Mouse (Mus musculus) adrenal gland, postnatal 36 days (tissue): ENCODE measurements at regions not wholly inside any gene's neighbourhood (a gene's known extent, or its start where the extent isn't known, plus 50 kb on each side); places are given as distances from the start of the nearest gene placed in this dataset.

Source experiments
- DNase-seq, 2 experiments: peaks; one replicate each; pipeline ENCODE4 v3.0.0; 2021; ENCODE audit warnings: mixed read lengths in 1 of 2

DNA sequence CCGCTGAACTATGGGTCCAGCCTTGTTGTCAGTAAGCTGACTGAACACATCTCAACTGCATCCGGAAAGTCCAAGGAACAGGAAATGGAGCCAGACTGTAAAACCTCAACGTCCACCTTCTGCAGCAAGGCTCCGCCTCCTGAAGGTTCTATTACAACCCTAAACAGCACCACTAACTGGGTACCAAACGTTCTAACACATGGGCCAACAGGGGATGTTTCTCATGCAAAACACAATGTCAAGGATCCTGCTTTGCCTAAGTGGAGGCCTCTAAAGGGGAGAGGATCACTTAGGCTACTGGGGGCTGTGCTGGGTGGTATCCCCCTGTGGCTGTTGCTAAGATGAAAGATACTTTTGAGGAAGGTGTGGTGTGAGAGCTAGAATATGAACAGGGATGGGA lies 51.0 kb upstream of the Stt3b start:
- no peak for DNase-seq

DNA sequence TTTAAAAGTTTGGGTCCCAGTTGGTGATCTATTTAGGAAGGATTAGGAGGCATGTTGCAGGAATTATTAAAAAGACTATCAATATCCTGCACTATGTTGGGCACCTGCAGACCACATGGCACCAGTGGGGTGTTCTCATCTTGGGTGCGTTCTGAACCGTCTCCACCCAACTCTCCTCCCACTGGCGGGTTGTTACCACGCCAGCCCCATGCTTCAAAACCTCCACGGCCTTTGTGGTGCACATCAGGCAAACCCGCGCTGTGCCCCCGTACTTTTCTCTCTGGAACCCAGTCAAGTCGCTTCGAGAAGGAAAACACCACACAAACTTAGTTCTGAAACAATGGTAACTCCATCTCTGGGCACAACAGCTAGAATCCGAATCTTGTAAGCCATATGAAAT lies 51.7 kb upstream of the Stt3b start:
- no peak for DNase-seq

- DNase-seq, result no peak
These were observed 52.3 kb upstream of the Stt3b start for GRCm38 (mm10) chr9:115362486-115362885.

DNA sequence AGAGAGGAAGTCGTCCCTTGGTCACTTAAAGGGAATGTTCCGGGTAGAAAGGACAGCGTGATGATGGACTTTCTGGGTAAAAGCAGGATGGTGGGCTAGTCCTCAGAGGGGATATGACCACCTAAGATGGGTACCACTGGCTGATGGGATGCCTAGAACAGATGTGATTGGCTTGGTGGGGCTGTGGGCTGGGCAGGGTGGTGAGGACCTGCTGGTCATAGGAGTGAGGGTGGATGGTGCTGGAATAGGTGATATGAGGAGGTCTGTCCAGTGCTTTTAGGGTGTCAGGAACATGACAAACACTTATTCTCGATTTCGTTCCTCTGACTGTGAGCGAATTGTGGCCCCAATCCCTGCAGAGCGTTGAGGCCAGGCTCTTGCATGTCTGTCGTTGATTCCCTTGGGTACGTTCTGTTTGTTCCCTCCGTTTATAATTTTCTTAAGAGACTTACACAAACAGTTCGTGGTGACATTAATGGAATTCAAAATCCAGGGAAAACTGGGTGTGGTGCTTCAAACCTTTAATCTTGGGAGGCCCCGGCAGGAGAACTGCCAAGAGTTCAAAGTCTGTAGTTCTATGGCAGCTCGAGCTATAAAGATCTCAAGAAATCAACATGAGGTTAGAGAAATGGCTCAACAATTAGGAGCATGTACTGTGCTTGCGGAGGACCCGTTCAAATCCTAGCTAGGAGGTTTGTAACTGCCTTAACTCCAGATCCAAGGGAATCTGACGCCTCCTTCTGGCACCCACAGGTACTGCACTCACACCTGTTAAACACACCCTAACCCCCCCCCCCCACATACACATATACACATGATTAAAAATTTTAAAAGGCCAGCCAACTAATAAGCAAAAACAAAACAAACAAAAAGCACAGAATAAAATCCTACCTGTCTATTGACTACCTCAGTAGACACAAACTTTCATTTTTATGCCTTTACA lies 55.0 kb upstream of the Stt3b start:
- no peak for DNase-seq

- DNase-seq, result no peak
These were observed 57.6 kb upstream of the Stt3b start for GRCm38 (mm10) chr9:115367808-115368207.

DNA sequence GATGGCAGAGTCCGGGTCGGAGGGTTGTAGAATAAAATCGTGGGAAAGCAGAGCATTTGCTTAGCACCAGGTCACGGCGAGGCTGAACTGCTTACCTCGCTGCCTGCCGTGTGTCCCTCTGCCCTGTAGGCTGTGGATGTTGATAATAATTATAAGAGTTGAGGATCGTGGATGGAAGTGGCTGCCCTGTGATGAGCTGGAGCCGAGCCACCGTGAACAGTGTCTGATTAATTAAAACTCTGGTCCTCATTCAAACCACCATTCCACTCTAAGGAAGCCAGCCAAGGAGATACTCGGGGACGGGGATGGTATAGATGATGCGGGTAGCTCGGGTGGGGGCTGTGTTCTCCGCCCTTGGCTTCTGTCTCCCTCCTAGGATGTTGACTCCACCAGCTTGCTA lies 70.1 kb upstream of the Stt3b start:
- no peak for DNase-seq

GRCm38 (mm10) chr9:115382824-115383475 lies 72.7 kb upstream of the Stt3b start:
- DNase-seq, result peak; percentile 29 to 47

GRCm38 (mm10) chr9:115383935-115384334 lies 73.7 kb upstream of the Stt3b start:
- DNase-seq, result peak; percentile 66 to 68

DNA sequence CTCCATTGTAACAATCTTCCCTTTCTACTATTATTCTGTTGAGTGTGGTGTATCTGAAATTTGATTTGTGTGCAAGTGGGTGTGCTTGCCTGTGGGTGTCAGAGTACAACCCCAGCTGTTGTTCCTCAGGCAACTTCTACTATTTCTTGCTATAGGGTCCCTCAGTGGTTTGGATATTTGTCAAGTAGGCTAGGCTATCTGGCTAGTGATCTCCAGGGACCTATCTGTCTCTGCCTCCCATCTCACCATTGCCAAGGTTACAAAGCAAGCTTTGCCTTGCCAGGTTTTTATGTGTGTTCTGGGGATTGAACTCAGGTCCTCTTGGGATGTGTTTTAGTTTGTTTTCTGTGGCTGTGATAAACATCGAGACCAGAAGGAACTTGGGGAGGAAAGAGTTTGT lies 74.1 kb upstream of the Stt3b start:
- peak in 1 of 2 experiments; percentile 21 for DNase-seq

- DNase-seq, result peak; percentile 49 to 55
These were observed 77.5 kb upstream of the Stt3b start for GRCm38 (mm10) chr9:115387471-115388360.

GRCm38 (mm10) chr9:115388361-115388759 lies 78.1 kb upstream of the Stt3b start:
- no peak for DNase-seq

- no peak for DNase-seq
These were observed 78.9 kb upstream of the Stt3b start for GRCm38 (mm10) chr9:115389082-115389481.

- peak; percentile 81 to 88 for DNase-seq
These were observed 80.7 kb upstream of the Stt3b start for GRCm38 (mm10) chr9:115390880-115391281.

DNA sequence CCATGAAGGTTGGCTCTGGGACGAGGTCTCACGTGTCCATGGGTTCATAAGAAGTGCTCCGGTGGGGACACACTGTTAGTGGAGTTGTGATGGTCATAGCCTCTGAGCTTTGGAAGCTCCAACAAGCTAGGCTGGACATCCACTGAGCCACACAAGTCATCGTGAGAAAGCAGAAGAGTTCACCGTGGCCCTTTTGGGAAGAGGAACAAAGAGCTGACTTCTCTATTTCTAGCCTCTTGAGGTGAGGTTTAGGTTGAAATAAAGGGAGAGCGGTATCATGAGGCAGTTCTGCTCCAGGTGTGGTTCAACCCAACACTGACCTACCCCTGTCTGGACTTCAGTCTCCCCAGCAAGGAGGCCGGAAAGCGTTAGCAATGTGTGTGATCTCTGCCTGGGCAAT lies 85.3 kb upstream of the Stt3b start:
- DNase-seq, result no peak

DNA sequence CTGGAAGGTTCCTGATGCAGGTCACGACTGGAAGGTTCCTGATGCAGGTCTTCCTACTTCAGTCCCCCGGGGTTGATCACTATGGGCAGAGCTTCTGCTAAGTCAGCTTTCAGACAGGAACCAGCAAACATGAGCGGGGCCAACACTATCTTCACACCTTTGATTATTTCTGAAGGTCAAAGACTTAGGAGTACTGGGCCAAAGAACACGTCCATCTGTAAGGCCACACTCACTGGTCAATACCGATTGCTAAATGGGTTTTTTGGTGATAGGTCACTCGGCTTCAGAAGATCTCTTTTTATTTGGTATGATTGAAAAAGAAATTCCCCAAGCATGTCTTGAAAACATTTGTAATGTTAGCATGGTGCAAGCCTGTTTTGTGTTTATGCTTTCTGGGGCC lies 90.2 kb upstream of the Stt3b start:
- no peak for DNase-seq

DNA sequence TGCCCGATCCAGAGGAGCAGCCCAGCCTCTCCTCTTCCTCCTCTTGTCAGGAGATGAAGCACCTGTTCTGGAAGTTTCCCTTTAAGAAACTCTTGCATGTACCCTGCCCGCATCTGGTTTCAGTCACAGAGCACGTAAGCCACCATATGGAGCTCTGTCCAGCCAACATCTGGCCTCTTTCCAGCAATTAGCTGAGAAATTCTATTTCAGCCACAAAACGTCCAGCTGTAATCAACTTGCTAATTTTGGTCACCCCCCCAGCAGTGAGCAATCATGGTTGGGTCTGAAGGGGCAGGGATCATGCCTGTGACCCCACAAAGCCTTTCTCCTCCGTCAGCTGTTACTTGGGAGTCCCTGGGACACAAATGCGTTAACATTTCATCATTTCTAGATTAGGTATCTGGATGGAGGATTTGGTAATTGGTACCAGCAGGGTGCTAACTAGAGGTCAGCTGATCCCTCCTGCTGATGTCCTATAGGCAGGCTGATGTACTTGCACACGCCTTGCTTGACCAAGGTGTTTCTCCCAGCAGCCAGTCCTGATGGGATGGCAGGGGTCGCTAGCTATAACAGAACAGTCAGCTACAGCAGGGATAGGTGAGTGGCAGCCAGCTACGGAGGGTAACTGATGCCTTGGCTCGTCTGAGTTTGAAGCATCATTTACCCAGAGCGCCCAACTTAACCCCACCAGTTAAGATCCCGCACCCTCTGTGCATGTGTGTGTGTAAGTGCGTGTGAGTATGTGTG lies 91.4 kb upstream of the Stt3b start:
- DNase-seq, result no peak

- no peak for DNase-seq
These were observed 92.4 kb upstream of the Stt3b start for GRCm38 (mm10) chr9:115402661-115403060.

DNA sequence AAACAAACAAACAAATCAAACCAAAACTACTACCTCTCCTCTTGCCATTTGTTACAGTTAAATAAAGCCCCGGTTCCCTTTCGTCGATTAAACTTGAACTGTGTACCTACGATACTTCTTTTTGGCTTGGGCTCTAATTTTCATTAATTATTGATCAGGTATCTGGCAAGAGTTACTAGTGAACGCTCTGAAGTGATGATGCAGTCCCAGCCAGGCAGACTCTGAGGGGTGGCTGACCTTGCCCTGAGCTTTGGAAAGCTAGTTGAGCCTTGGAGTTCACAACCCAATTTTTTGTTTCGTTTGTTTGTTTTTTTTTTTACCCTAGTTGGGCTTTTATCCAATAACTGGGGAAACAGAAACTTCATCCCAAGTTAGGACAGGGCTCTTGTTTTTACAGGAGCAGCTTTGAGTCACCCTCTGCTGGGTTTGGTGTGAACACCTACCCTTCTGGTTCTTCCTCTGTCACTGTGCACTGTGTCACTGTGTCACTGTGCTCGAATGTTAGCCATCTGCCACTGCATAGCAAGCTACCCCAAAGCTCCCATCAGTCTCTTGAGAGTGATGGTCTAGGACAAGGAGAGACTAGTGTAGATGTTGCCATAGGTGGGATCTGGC lies 93.2 kb upstream of the Stt3b start:
- no peak for DNase-seq

GRCm38 (mm10) chr9:115407901-115408470 lies 97.8 kb upstream of the Stt3b start:
- peak; percentile 31 to 46 for DNase-seq

DNA sequence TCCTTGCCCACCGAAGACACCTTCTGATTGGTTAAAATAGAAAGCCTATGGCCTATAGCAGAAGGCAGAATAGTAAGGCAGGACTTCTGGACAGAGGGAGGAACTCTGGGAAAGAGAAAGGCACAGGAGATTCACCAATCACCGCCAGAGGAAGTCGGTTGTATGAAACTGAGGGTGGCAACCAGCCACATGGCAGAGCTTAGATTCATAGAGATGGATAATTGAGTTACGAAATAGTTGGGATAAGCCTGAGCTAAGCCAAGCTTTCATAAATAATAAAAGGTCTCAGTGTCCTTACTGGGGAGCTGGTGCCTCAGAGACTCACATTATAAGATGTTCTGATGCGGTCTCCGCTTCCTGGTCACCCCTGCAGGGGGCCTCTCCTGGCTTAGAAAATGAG lies 98.7 kb upstream of the Stt3b start:
- peak in 1 of 2 experiments; percentile 27 for DNase-seq

DNA sequence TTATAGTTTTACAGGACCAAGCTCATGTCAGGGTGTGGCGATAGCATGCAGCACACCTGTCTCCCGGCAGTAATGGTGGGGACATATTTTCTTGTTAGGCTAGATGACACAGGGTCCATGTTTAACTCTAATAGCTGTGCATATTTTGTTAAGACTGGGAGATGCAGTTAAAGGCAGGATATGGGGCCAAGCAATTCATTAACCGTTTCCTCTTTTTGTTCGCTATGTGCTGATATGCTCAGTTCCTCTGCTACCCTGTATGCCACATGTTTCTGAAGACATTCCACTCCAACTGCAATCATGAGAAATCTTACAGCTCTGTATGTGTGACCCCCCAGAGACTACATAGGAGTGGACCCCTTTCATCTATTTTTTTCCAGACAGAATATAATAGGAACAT lies 104.0 kb upstream of the Stt3b start:
- no peak for DNase-seq
